Mouse (Mus musculus) liver, embryonic 14.5 days (tissue): ENCODE measurements around the gene Hist1h2bg.

Experiments
- CTCF ChIP-seq: IDR thresholded peaks from 2 replicates; pipeline ENCODE4 v1.5.1; 2016; ENCODE audit warnings: antibody characterized with exemption, low read depth, control low read depth
- EP300 ChIP-seq: IDR thresholded peaks from 2 replicates; pipeline ENCODE4 v1.6.1; 2016; ENCODE audit warnings: antibody characterized with exemption, low read depth

GRCm38 (mm10) chr13:23620733-23621531, 49.7 kb downstream of the Hist1h2bg start, which contains the start of gene Hist1h2be:
- TF ChIP-seq CTCF (no peak), EP300 (peak; percentile 12; the same call in 1 of the 2 replicates)
